Mouse (Mus musculus) naive thymus-derived CD4-positive, alpha-beta T cell, adult 2 months (primary cell): ENCODE data around the gene Abcb10.
"Not testable (repeated sequence)": the region's sequence is repeated elsewhere in the genome, so short reads cannot be mapped to it uniquely, and the experiment has no call there.

ENCODE experiments used
- DNase-seq: peaks from one replicate; pipeline ENCODE4 v3.0.0-alpha.2; 2011; ENCODE audit warnings: low read depth

The Abcb10 gene

GRCm38 (mm10) chr8:123982826-123983400, at the start of gene Abcb10:
Gene Abcb10, minus strand, starts transcription at chr8:123983122.
- peak; percentile 63 for DNase-seq

GRCm38 (mm10) chr8:124027831-124028230, 44.9 kb upstream of the Abcb10 start:
- no peak for DNase-seq

GRCm38 (mm10) chr8:124026265-124026664, 43.3 kb upstream of the Abcb10 start:
- not testable (repeated sequence) for DNase-seq

- peak; percentile 93 for DNase-seq
Measured at GRCm38 (mm10) chr8:124021237-124022227, 38.6 kb upstream of the Abcb10 start, which contains the start of the genes Taf5l and Urb2. Gene Taf5l, minus strand, starts transcription at chr8:124021397. Gene Urb2, plus strand, starts transcription at chr8:124021508.

GRCm38 (mm10) chr8:124020439-124021236, 37.7 kb upstream of the Abcb10 start:
- DNase-seq: peak; percentile 75

DNA sequence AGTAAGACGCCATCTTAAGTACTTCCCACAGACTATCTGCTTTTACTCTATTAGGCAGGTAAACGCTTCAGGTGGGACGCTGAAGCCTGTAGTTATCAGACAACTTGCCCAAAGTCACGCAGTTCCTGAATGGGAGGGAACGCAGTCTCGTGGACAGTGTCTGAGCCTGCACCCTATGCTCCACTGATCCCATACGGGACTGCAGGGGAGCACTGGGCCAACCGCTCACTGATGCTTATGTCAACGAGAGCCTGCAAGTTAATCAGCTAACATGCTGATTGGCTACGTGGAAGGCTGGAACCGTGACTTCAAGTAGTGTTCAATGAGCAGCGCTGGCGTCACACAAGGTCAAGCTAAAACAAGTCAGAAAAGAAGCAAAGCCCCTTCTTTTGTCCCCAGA, 36.9 kb upstream of the Abcb10 start:
- peak; percentile 41 for DNase-seq

- no peak for DNase-seq
Measured at GRCm38 (mm10) chr8:124014751-124015150, 31.8 kb upstream of the Abcb10 start.

DNA sequence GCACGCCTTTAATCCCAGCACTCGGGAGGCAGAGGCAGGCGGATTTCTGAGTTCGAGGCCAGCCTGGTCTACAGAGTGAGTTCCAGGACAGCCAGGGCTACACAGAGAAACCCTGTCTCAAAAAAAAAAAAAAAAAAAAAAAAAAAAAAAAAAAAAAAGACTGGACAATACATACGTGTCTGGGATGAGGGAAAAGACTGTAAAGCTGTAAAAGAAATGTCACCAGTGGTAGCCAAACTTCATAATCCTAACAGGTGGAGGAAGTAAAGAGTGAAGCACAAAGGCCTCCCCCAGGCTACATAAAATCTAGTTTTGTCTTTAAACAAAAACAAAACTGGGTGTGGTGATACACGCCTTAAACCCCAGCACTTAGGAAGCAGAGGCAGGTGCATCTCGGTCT, 31.4 kb upstream of the Abcb10 start:
- DNase-seq: not testable (repeated sequence)

- no peak for DNase-seq
Measured at GRCm38 (mm10) chr8:124011989-124012586, 29.2 kb upstream of the Abcb10 start.

GRCm38 (mm10) chr8:124011580-124011979, 28.7 kb upstream of the Abcb10 start:
- DNase-seq: no peak

DNA sequence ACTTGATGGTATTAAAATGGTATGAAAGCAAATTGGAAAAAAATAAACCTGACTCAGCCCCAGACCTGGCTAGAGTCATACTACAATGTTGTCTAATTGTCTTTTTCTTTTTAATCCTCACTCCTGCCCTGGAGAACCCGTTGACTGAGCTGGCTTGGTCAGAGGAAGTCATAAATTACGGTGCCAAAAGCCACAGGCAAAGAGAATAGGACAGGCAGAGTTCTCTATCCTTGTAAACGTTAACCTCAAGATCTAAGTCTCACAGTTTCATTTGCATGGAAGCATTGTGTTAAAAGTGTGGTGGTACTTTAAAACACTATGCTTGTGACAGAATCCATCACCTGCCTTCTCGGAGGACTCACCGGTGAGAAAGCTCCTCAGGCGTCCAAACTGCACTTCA, 24.9 kb upstream of the Abcb10 start:
- no peak for DNase-seq

DNA sequence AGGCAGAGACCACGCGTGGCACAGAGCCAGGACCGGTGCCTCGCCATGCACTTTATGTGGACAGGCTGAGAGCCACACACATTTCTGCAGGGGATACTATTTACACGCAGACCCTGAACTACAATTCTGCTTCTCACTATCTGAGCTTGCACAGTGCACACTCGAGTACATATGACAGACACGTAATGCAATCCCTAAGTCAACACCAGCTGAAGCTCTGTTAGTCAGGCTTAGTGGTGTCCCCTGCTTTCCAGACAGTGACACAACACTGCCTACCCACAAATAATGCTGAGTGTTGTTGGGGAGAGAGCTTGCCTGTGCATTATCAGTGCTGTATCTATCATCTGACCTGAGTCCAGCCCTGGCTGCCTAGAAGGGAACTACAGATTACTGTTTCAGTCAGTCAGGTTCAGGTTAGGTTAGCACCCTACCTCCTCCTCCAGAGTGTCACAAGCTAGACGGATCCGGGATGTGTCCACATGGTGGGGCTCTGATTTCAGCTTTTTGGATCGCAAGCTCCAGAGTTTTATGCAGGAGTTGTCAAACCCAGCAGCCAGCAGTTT, 19.7 kb upstream of the Abcb10 start:
- DNase-seq: no peak

GRCm38 (mm10) chr8:123999568-123999967, 16.6 kb upstream of the Abcb10 start:
- no peak for DNase-seq

DNA sequence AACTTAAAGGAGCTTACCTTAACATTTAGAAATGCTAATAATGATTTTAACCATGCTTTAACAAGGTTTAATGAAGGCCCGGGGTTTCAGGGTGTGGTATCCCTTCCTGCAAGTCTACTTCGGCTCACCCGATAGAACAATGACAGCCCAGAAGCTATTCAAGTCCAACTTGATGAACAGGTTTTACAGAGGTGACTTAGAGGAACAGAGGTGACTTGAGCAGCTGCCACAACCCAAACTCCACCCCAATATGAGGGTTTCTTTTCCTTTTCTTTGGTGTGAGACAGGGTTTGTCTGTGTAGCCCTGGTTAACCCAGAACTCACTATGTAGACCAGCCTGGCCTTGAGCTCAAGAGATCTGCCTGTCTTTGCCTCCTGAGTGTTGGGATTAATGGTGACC, 11.1 kb upstream of the Abcb10 start:
- no peak for DNase-seq

DNA sequence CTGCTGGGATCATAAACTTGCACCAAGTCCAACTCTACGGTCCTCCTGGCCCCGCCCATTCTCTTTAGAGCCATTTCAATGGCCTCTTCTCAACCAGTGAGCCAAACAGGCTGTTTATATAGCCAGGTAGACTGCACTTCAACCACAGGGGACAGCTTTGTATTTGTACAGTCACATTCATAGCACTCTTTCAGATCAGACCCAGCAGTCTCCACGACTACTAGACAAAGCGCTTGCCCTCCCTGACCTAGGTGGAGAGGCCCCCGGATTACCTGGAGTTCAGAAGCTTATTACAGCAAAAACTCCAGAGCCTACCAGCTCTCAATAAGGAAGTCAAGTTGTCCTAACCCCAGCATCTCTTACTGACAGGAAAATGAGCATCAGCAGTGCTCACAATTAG, 10.7 kb upstream of the Abcb10 start:
- DNase-seq: no peak

DNA sequence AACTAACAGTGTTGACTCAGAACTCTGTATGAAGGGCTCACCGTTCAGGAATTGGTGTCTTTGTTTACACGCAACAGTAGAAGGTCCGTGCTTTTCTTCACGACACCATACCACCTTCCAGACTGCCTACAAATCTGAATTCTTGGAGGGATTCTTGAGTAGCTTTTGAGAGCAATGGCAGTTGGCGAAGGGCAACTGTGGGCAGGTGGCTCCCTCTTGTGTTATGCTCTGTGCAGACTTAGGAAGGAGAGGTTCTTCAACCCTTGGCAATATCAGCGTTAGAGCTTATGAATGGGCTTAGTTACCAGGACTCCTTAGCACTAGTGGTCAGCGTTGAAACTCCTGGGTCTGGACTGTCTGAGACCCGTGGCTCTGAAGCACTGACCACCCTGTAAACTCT, 9.7 kb upstream of the Abcb10 start:
- no peak for DNase-seq

DNA sequence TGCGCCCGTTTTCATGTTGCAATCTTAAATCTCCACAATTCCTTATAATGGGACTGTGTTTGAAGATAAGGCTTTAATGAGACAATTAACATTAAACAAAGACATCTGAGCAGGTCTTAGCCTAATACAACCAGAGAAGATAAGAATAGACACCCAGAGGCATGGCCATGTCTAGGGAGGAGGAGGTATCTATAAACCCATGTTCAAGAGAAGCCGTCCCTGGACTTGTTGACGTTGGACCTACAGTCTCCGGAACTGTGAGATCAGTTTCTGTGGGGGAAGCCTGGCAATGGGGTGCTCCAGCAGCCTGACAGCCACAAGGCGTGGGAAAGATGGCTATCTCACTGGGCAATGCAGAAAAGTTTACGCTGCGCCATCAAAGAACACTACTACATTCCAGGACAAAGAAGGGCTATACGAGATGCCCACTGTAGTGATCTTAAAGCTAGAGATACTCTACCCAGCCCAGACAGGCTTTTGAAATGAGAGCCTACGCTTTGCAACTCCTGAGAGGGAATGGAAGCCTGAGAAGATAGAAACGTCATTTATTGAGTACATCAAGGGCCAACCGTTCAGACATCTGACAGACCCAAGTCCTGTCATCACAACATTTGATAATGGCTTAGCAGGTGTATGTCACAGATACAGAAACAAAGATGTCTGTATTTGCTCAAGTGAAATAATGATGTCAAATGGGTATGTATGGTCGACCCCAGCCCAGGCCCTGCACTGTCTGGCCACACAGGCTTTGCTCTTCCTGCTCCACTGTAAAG, 7.5 kb upstream of the Abcb10 start:
- no peak for DNase-seq

DNA sequence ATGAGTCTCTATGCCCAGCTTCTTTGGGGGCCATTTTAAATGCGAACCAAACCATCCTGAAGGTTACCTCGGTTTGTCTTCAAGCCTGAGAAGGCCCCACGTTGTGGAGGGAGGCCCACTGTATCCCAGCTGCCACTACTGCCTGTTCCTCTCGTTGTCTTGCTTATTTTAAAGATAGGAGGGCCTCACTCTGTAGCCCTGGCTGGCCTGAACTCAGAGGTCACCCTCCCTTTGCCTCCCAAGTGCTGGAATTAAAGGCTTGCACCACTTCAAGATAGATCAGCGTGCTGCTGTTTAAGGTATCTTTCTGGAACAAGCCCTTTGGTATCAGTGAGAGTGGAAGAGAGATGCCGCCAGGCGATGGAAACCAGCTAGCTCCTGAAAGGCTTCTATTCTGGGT, 6.2 kb upstream of the Abcb10 start:
- DNase-seq: no peak

DNA sequence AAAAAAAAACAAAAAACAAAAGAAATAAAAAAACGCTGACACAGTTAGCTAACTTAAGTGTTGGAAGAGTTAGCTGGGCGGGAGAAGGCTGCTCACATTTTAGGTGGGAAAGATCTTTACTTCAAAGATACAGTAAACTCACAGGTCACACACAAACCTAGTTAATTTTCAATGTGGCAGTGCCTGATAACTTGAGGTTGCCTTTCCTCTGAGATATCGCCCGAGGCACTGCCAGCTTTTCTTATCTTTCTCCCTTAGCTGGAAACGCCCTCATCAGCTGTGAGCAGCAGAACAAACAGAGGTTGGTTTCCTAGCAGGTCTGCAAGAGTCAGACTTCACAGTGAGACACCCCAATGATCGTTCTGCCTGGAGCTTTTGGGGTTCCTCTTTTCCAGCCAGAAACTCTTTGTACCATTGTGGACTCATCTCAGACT, 5.7 kb upstream of the Abcb10 start:
- no peak for DNase-seq

DNA sequence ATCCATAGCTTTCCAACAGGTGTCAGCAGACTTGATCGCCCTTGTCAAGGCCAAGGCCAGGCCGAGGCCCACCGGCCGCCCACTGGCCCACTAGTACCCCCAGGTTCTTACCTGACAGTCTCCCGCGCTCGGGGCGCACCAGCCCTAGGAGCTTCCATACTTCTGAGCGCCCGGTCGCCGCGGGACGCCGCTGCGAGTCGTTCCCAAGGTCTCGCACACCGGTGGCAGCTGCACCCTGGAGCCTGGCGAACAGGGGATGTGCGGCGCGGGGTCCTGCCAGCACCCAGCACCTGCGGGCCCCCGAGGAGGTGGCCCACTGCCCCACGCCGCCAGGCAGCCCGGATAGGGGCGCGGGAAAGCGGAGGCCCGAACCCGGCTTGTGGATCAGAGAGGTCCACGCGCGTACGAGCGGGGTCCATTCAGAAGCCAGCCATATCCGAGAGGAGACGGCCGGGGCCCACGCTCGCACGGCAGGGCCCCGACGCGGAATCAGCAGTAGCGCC, 580 bp downstream of the Abcb10 start:
- no peak for DNase-seq

GRCm38 (mm10) chr8:123981674-123982073, 1.2 kb downstream of the Abcb10 start:
- DNase-seq: no peak
